Mouse (Mus musculus) neutrophil, adult 83 days (primary cell): ENCODE measurements around the gene Prmt8. TPM values are rescaled to one million over a fixed set of nuclear protein-coding genes. Genes with fewer than 3 reads are reported as not detected.

Experiments used
- total RNA-seq, 2 experiments: library from RNA; stranded (reverse); gene quantifications; one replicate each; pipeline ENCODE4 v1.2.4; 2023

Prmt8 gene
- not detected for total RNA-seq

GRCm38 (mm10) chr6:127769275-127770156 lies at the start of gene Prmt8:
TSS of gene Prmt8 (minus strand) at chr6:127769472.

Other genes starting within 250 kb of the Prmt8 start
- gene Cracr2a, start 208.1 kb downstream of the Prmt8 start, total RNA-seq = 10 to 100 TPM; 30.2 to 31.5 TPM
- gene Tspan11, start 118.1 kb upstream of the Prmt8 start, total RNA-seq = under 1 TPM in 1 of 2 experiments, not detected in 1; 0.07 TPM